Mouse (Mus musculus) midbrain, embryonic 11.5 days (tissue): ENCODE results near the gene Ptprc. TPM values are rescaled to one million over a fixed set of nuclear protein-coding genes. Genes with fewer than 3 reads are reported as not detected.
A peak's percentile ranks its signal among the peaks of the same experiment; 100 is the strongest.

Source experiments
- ATAC-seq: fragments of 200-750 bp; cut with Nextera tagmentation; 2 replicates; pipeline ENCODE4 v1.8.0; 2017; ENCODE audit warnings: moderate TSS enrichment, moderate library complexity; ENCODE audit not compliant: low FRiP score
- DNase-seq: peaks from one replicate; pipeline ENCODE4 v3.0.0; 2015; ENCODE audit warnings: low spot score; ENCODE audit errors: missing footprints
- H3K27ac ChIP-seq: fragments of 300-500 bp; sonication (generic); 2 replicates; pipeline ENCODE4 v1.5.1; 2014; ENCODE audit warnings: low read depth, low read length
- H3K27me3 ChIP-seq: fragments of 300-500 bp; sonication (generic); 2 replicates; pipeline ENCODE4 v1.6.1; 2014; ENCODE audit warnings: mild to moderate bottlenecking, low read length, moderate library complexity, mixed read lengths; ENCODE audit not compliant: control insufficient read depth, insufficient read depth
- H3K36me3 ChIP-seq: fragments of 300-500 bp; sonication (generic); 2 replicates; pipeline ENCODE4 v1.6.1; 2014; ENCODE audit warnings: mild to moderate bottlenecking, low read length, moderate library complexity, mixed read lengths; ENCODE audit not compliant: control insufficient read depth, insufficient read depth
- H3K4me1 ChIP-seq: fragments of 300-500 bp; sonication (generic); 2 replicates; pipeline ENCODE4 v1.6.1; 2014; ENCODE audit warnings: low read length; ENCODE audit not compliant: control insufficient read depth, insufficient read depth
- H3K4me2 ChIP-seq: fragments of 300-500 bp; sonication (generic); 2 replicates; pipeline ENCODE4 v1.6.1; 2014; ENCODE audit warnings: mild to moderate bottlenecking, moderate library complexity
- H3K4me3 ChIP-seq: fragments of 300-500 bp; sonication (generic); 2 replicates; pipeline ENCODE4 v1.5.1; 2014; ENCODE audit warnings: low read depth, low read length
- H3K9ac ChIP-seq: fragments of 300-500 bp; sonication (generic); 2 replicates; pipeline ENCODE4 v1.6.1; 2014; ENCODE audit warnings: low read length
- H3K9me3 ChIP-seq: fragments of 300-500 bp; sonication (generic); 2 replicates; pipeline ENCODE4 v1.6.1; 2016; ENCODE audit warnings: low read length; ENCODE audit not compliant: control insufficient read depth
- WGBS: fragments of 180-500 bp; shearing (Covaris S2); extraction: QIAGEN DNeasy Blood & Tissue Kit; methylation state at CpG from one replicate; pipeline ENCODE4 v1.1.7; 2014; 5-methylcytosine and 5-hydroxymethylcytosine counted together
- polyA plus RNA-seq: library from polyadenylated mRNA; unstranded; fragments of >200 nt; fragmentation: Nextera tagmentation; extraction: Ambion mirVana; gene quantifications from 2 replicates; pipeline ENCODE4 v1.2.1, GENCODE M21; 2014

Gene Ptprc
- polyA plus RNA-seq, 1 experiment from 2014 or later = 0.98 TPM

GRCm38 (mm10) chr1:138157709-138158108, 17.8 kb downstream of the Ptprc start:
- no peaks in the 10 kb centered on the region for H3K27me3 ChIP-seq
- WGBS = 79% methylated on average over 2 of the region's 2 CpGs
- H3K36me3 ChIP-seq = no peaks in the 10 kb centered on the region
- no peak overlapping the region for H3K9ac ChIP-seq
- ATAC-seq = no peak
- H3K4me2 ChIP-seq = no peak overlapping the region
- H3K9me3 ChIP-seq = no peaks in the 10 kb centered on the region
- no peak overlapping the region for H3K27ac ChIP-seq
- no peak overlapping the region for H3K4me3 ChIP-seq
- no peaks in the 10 kb centered on the region for H3K4me1 ChIP-seq
- peak; percentile 76 for DNase-seq

DNA sequence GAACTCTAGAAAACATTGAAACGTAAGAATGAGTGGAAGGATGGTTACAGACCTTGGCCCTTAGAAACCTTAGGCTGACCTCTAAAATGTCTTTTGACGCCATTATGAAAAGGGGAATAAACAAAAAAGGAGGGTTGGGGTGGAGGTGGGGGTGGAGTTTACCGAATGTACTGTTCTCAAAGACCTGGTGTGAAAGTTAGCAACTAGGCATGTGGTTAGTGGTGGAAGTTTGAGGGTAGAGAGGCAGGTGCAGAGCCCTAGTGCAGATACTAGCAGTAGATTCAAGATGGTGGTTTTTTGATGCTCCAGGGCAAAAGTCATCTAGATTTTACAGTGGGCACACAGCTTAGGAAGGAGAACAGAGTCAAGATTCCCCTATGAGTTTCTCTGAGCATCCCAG, 18.5 kb downstream of the Ptprc start:
- ATAC-seq (no peak), DNase-seq (peak; percentile 59)
- Histone ChIP-seq H3K9me3 (no peaks in the 10 kb centered on the region), H3K27ac (no peak overlapping the region), H3K36me3 (no peaks in the 10 kb centered on the region), H3K4me3 (no peak overlapping the region), H3K27me3 (no peaks in the 10 kb centered on the region), H3K4me1 (no peaks in the 10 kb centered on the region), H3K9ac (no peak overlapping the region), H3K4me2 (no peak overlapping the region)
- 89% methylated on average over 3 of the region's 3 CpGs for WGBS

DNA sequence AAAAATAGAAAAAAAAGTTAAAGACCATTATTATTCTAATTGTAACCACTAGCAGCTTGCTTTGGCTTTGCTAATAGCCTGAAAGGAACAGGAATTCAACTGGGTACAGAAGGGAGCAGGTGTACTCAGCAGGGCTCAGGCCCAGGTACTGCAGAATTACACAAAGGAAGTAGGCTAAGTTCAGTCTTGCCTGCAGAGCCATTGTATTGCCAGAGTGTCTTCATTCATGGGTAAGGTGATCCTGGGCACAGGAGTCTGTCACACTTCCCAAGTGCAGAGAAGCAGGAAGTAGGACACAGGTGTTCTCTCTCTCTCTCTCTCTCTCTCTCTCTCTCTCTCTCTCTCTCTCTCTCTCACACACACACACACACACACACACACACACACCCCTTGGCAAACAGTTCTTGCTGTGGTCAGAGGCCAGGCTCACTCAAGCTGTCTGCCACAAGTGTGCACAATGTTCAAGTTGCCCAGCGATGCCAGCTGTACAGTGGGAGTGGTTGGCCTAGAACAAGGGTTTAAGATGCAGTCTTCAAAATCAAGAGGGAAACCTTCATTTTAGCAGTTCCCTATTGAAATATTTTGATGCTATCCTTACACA, 21.2 kb downstream of the Ptprc start:
- Histone ChIP-seq H3K36me3 (no peaks in the 10 kb centered on the region), H3K9me3 (no peaks in the 10 kb centered on the region), H3K4me2 (no peak overlapping the region), H3K27me3 (no peaks in the 10 kb centered on the region), H3K9ac (no peak overlapping the region), H3K4me3 (no peak overlapping the region), H3K27ac (no peak overlapping the region), H3K4me1 (no peaks in the 10 kb centered on the region)
- ATAC-seq (no peak), DNase-seq (peak; percentile 21)
- WGBS = 70% methylated on average over 1 of the region's 1 CpGs

GRCm38 (mm10) chr1:138153126-138153525, 22.4 kb downstream of the Ptprc start:
- Histone ChIP-seq H3K27me3 (no peaks in the 10 kb centered on the region), H3K4me3 (no peak overlapping the region), H3K36me3 (no peaks in the 10 kb centered on the region), H3K27ac (no peak overlapping the region), H3K9me3 (no peaks in the 10 kb centered on the region), H3K9ac (no peak overlapping the region), H3K4me1 (no peaks in the 10 kb centered on the region), H3K4me2 (no peak overlapping the region)
- 91% methylated on average over 4 of the region's 4 CpGs for WGBS
- no peak for ATAC-seq
- peak; percentile 4 for DNase-seq

DNA sequence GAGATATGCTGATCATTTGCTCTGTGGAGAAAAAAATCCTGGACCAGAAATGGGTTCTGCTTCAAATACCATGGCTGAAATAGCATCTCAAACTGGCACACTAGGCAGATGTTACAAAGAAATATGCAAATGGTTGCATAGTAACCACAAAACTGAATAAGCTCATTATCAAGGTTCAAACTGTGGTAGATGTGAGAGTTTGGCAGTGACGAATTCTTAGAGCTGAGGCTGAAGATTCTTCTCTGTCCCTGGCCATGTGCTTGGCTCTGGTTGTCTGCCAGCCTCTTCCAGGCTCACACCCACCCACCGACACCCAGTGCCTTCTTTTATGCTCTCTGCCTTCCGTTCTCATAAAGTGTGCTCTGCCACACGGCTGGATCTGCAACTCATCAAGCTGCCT, 26.7 kb downstream of the Ptprc start:
- 63% methylated on average over 4 of the region's 4 CpGs for WGBS
- DNase-seq = peak; percentile 53

DNA sequence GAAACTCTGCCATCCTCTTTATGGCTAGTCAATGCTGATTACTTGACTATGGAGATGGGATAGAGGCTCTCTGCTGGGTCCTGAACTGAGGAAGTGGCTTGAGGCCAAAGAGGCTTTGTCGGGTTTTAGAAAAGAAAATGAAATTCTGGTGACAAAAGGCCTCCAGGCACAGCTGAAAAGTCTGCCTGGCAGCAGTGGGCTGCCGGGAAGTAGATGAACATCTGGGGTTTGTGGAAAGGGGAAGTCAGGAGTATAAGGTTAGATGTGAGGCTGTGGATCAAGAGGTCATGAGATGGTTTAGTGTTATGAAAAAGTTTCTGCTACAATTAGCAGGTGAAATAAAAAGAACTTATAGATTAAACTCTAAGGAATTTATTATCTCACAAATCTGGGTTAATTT, 29.9 kb downstream of the Ptprc start:
- Histone ChIP-seq H3K9me3 (no peaks in the 10 kb centered on the region), H3K9ac (no peak overlapping the region), H3K4me2 (no peak overlapping the region), H3K27me3 (no peaks in the 10 kb centered on the region), H3K4me1 (no peaks in the 10 kb centered on the region), H3K4me3 (no peak overlapping the region), H3K27ac (no peak overlapping the region), H3K36me3 (no peaks in the 10 kb centered on the region)
- WGBS = 13% methylated on average over 2 of the region's 2 CpGs
- ATAC-seq = no peak
- no peak for DNase-seq

More for the DNA sequence above, 26.7 kb downstream of the Ptprc start:
- Histone ChIP-seq H3K9me3 (no peaks in the 10 kb centered on the region), H3K4me3 (no peak overlapping the region), H3K4me2 (no peak overlapping the region), H3K36me3 (no peaks in the 10 kb centered on the region), H3K27me3 (no peaks in the 10 kb centered on the region), H3K9ac (no peak overlapping the region), H3K4me1 (no peaks in the 10 kb centered on the region), H3K27ac (no peak overlapping the region)
- ATAC-seq = no peak

GRCm38 (mm10) chr1:138145148-138145547, 30.4 kb downstream of the Ptprc start:
- ATAC-seq = no peak
- Histone ChIP-seq H3K4me3 (no peak overlapping the region), H3K9ac (no peak overlapping the region), H3K27me3 (no peaks in the 10 kb centered on the region), H3K9me3 (no peaks in the 10 kb centered on the region), H3K4me1 (no peaks in the 10 kb centered on the region), H3K4me2 (no peak overlapping the region), H3K36me3 (no peaks in the 10 kb centered on the region), H3K27ac (no peak overlapping the region)
- 78% methylated on average over 3 of the region's 3 CpGs for WGBS
- no peak for DNase-seq

DNA sequence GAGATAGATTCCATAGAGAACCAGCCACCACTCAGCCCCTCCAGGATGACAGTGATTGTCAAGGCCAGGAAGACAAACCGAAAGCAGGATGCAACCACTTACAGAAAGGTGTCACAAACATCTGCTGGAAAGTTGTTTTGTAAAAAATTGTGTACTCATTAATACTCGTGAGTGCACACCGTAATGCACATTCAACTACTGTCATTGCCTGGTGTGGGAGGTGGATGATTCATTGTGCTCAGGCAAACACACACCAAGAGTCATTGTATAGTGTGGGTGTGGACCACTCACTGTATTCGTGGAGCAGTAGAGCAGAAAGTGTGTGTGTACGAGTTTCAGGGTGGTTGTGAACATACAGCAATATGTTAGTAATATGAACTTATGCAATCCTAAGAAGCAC, 31.1 kb downstream of the Ptprc start:
- Histone ChIP-seq H3K9ac (no peak overlapping the region), H3K36me3 (no peaks in the 10 kb centered on the region), H3K4me1 (no peaks in the 10 kb centered on the region), H3K27me3 (no peaks in the 10 kb centered on the region), H3K4me2 (no peak overlapping the region), H3K27ac (no peak overlapping the region), H3K9me3 (no peaks in the 10 kb centered on the region), H3K4me3 (no peak overlapping the region)
- DNase-seq (no peak), ATAC-seq (no peak)
- WGBS = 94% methylated on average over 5 of the region's 5 CpGs

GRCm38 (mm10) chr1:138140769-138141168, 34.7 kb downstream of the Ptprc start:
- no peaks in the 10 kb centered on the region for H3K27me3 ChIP-seq
- no peak for DNase-seq
- no peak overlapping the region for H3K4me2 ChIP-seq
- WGBS = 88% methylated on average over 4 of the region's 4 CpGs
- peaks cover 8% of the 10 kb centered on the region for H3K4me1 ChIP-seq
- no peaks in the 10 kb centered on the region for H3K9me3 ChIP-seq
- no peaks in the 10 kb centered on the region for H3K36me3 ChIP-seq
- no peak overlapping the region for H3K4me3 ChIP-seq
- no peak overlapping the region for H3K27ac ChIP-seq
- ATAC-seq = no peak
- H3K9ac ChIP-seq = no peak overlapping the region
